Mouse (Mus musculus) neural tube, embryonic 14.5 days (tissue): ENCODE data around the gene Olfr318. TPM values are rescaled to one million over a fixed set of nuclear protein-coding genes. Genes with fewer than 3 reads are reported as not detected.

Source experiments
- ATAC-seq: fragments of 200-750 bp; cut with Nextera tagmentation; 2 replicates; pipeline ENCODE4 v1.8.0; 2017; ENCODE audit warnings: low read depth, mild to moderate bottlenecking, moderate TSS enrichment, moderate library complexity
- H3K27ac ChIP-seq: fragments of 300-500 bp; sonication (generic); 2 replicates; pipeline ENCODE4 v1.5.1; 2014; ENCODE audit warnings: low read depth, mild to moderate bottlenecking, control low read depth, low read length, moderate library complexity, mixed read lengths
- H3K27me3 ChIP-seq: fragments of 300-500 bp; sonication (generic); 2 replicates; pipeline ENCODE4 v1.6.1; 2014; ENCODE audit warnings: low read length; ENCODE audit not compliant: control insufficient read depth, insufficient read depth
- H3K36me3 ChIP-seq: fragments of 300-500 bp; sonication (generic); 2 replicates; pipeline ENCODE4 v1.6.1; 2014; ENCODE audit warnings: low read length, mixed read lengths; ENCODE audit not compliant: control insufficient read depth, insufficient read depth
- H3K4me1 ChIP-seq: fragments of 300-500 bp; sonication (generic); 2 replicates; pipeline ENCODE4 v1.6.1; 2014; ENCODE audit warnings: low read length; ENCODE audit not compliant: control insufficient read depth, insufficient read depth
- H3K4me2 ChIP-seq: fragments of 300-500 bp; sonication (generic); 2 replicates; pipeline ENCODE4 v1.6.1; 2014; ENCODE audit warnings: mild to moderate bottlenecking, low read depth, low read length, control low read depth
- H3K4me3 ChIP-seq: fragments of 300-500 bp; sonication (generic); 2 replicates; pipeline ENCODE4 v1.5.1; 2014; ENCODE audit warnings: low read depth, low read length, control low read depth, mixed read lengths
- H3K9ac ChIP-seq: fragments of 300-500 bp; sonication (generic); replicated peaks from 2 replicates; pipeline ENCODE4 v1.6.1; 2014; ENCODE audit warnings: low read depth, mild to moderate bottlenecking, control low read depth, low read length, mixed read lengths
- H3K9me3 ChIP-seq: fragments of 300-500 bp; sonication (generic); 2 replicates; pipeline ENCODE4 v1.6.1; 2016; ENCODE audit warnings: low read length; ENCODE audit not compliant: control insufficient read depth
- WGBS: fragments of 180-500 bp; shearing (Covaris S2); extraction: QIAGEN DNeasy Blood & Tissue Kit; methylation state at CpG from one replicate; pipeline ENCODE4 v1.1.7; 2014; 5-methylcytosine and 5-hydroxymethylcytosine counted together
- polyA plus RNA-seq: library from polyadenylated mRNA; unstranded; fragments of >200 nt; fragmentation: Nextera tagmentation; extraction: Ambion mirVana; gene quantifications from 2 replicates; pipeline ENCODE4 v1.2.1, GENCODE M21; 2014

Olfr318 gene
- polyA plus RNA-seq, 1 experiment from 2014 or later: not detected

GRCm38 (mm10) chr11:58709086-58709485 lies 14.7 kb downstream of the Olfr318 start:
- H3K4me3 ChIP-seq: no peak overlapping the region
- no peaks in the 10 kb centered on the region for H3K27me3 ChIP-seq
- WGBS: 84% methylated on average over 11 of the region's 11 CpGs
- ATAC-seq: no peak
- no peak overlapping the region for H3K9ac ChIP-seq
- H3K4me1 ChIP-seq: no peaks in the 10 kb centered on the region
- no peak overlapping the region for H3K4me2 ChIP-seq
- H3K9me3 ChIP-seq: no peaks in the 10 kb centered on the region
- H3K36me3 ChIP-seq: no peaks in the 10 kb centered on the region
- H3K27ac ChIP-seq: no peak overlapping the region

GRCm38 (mm10) chr11:58698862-58699261 lies 25.0 kb downstream of the Olfr318 start, which contains the start of gene Olfr319:
Olfr319 (plus strand) TSS chr11:58699162.
- ATAC-seq: no peak
- Histone ChIP-seq H3K36me3 (no peaks in the 10 kb centered on the region), H3K27me3 (no peaks in the 10 kb centered on the region), H3K4me2 (no peak within 1 kb of the TSS), H3K4me3 (no peak within 1 kb of the TSS), H3K9ac (no peak within 1 kb of the TSS), H3K27ac (no peak within 1 kb of the TSS), H3K9me3 (no peaks in the 10 kb centered on the region), H3K4me1 (no peaks in the 10 kb centered on the region)
- WGBS: 92% methylated on average over 3 of the region's 3 CpGs

GRCm38 (mm10) chr11:58680799-58681198 lies 43.0 kb downstream of the Olfr318 start, which contains the start of gene Olfr320:
Olfr320 (plus strand) TSS chr11:58681099.
- Histone ChIP-seq H3K27me3 (no peaks in the 10 kb centered on the region), H3K9ac (no peak within 1 kb of the TSS), H3K27ac (no peak within 1 kb of the TSS), H3K4me1 (no peaks in the 10 kb centered on the region), H3K4me2 (no peak within 1 kb of the TSS), H3K4me3 (no peak within 1 kb of the TSS), H3K36me3 (no peaks in the 10 kb centered on the region), H3K9me3 (no peaks in the 10 kb centered on the region)
- WGBS: 91% methylated on average over 1 of the region's 1 CpGs
- ATAC-seq: no peak

GRCm38 (mm10) chr11:58671825-58672224 lies 52.0 kb downstream of the Olfr318 start:
- H3K4me2 ChIP-seq: no peak overlapping the region
- 52% methylated on average over 4 of the region's 4 CpGs for WGBS
- no peak for ATAC-seq

GRCm38 (mm10) chr11:58669252-58669651 lies 54.6 kb downstream of the Olfr318 start:
- no peaks in the 10 kb centered on the region for H3K36me3 ChIP-seq
- H3K4me2 ChIP-seq: no peak overlapping the region
- ATAC-seq: no peak
- H3K4me1 ChIP-seq: no peaks in the 10 kb centered on the region
- no peak overlapping the region for H3K27ac ChIP-seq
- no peak overlapping the region for H3K9ac ChIP-seq
- no peaks in the 10 kb centered on the region for H3K27me3 ChIP-seq
- no peaks in the 10 kb centered on the region for H3K9me3 ChIP-seq
- H3K4me3 ChIP-seq: no peak overlapping the region

More at GRCm38 (mm10) chr11:58671825-58672224, 52.0 kb downstream of the Olfr318 start:
- Histone ChIP-seq H3K9ac (no peak overlapping the region), H3K9me3 (no peaks in the 10 kb centered on the region), H3K4me3 (no peak overlapping the region), H3K4me1 (no peaks in the 10 kb centered on the region), H3K36me3 (no peaks in the 10 kb centered on the region), H3K27ac (no peak overlapping the region), H3K27me3 (no peaks in the 10 kb centered on the region)

Other genes starting within 250 kb of the Olfr318 start
- gene Olfr332, start 231.5 kb downstream of the Olfr318 start, polyA plus RNA-seq: not detected in 2 replicates
- gene Olfr331, start 221.4 kb downstream of the Olfr318 start, polyA plus RNA-seq: not detected in 2 replicates
- 0.39 TPM in 1 of 2 replicates, not detected in the other for gene Olfr330, start 189.2 kb downstream of the Olfr318 start, polyA plus RNA-seq
- gene Olfr329-ps, start 177.6 kb downstream of the Olfr318 start, polyA plus RNA-seq: 0.08 and 0.16 TPM in 2 replicates
- 0.12 and 0.18 TPM in 2 replicates for gene Olfr328, start 168.4 kb downstream of the Olfr318 start, polyA plus RNA-seq
- gene Olfr224, start 153.5 kb downstream of the Olfr318 start, polyA plus RNA-seq: 0.13 TPM in 1 of 2 replicates, not detected in the other
- not detected in 2 replicates for gene Olfr325, start 146.3 kb downstream of the Olfr318 start, polyA plus RNA-seq
- 0.15 and 0.42 TPM in 2 replicates for gene Olfr324, start 128.9 kb downstream of the Olfr318 start, polyA plus RNA-seq
- not detected in 2 replicates for gene 2210407C18Rik, start 107.9 kb downstream of the Olfr318 start, polyA plus RNA-seq
- gene Olfr323, start 93.5 kb downstream of the Olfr318 start, polyA plus RNA-seq: not detected in 2 replicates
- gene Trim58, start 83.5 kb downstream of the Olfr318 start, polyA plus RNA-seq: 0.15 and 0.21 TPM in 2 replicates
- gene Olfr322, start 65.2 kb downstream of the Olfr318 start, polyA plus RNA-seq: not detected in 2 replicates
- not detected in 2 replicates for gene Olfr320, start 42.9 kb downstream of the Olfr318 start, polyA plus RNA-seq
- gene Olfr319, start 24.9 kb downstream of the Olfr318 start, polyA plus RNA-seq: not detected in 2 replicates
- 0.48 and 0.63 TPM in 2 replicates for gene Olfr317, start 15.2 kb upstream of the Olfr318 start, polyA plus RNA-seq
- not detected in 2 replicates for gene Olfr316, start 28.7 kb upstream of the Olfr318 start, polyA plus RNA-seq
- gene Olfr315, start 49.2 kb upstream of the Olfr318 start, polyA plus RNA-seq: not detected in 2 replicates
- gene Olfr314, start 58.9 kb upstream of the Olfr318 start, polyA plus RNA-seq: not detected in 2 replicates
- 6.9 and 13.2 TPM in 2 replicates for gene Fam183b, start 77.9 kb upstream of the Olfr318 start, polyA plus RNA-seq
- not detected in 2 replicates for gene Olfr313, start 91.0 kb upstream of the Olfr318 start, polyA plus RNA-seq
- gene Olfr312, start 105.2 kb upstream of the Olfr318 start, polyA plus RNA-seq: not detected in 2 replicates
- gene Olfr311, start 115.2 kb upstream of the Olfr318 start, polyA plus RNA-seq: not detected in 2 replicates
- gene Gm12258, start 123.1 kb upstream of the Olfr318 start, polyA plus RNA-seq: 28.5 and 30.4 TPM in 2 replicates
- 12.3 and 14.8 TPM in 2 replicates for gene 2810021J22Rik, start 143.2 kb upstream of the Olfr318 start, polyA plus RNA-seq
- 10.2 and 10.6 TPM in 2 replicates for gene Zfp39, start 180.2 kb upstream of the Olfr318 start, polyA plus RNA-seq
- gene Btnl10, start 193.9 kb upstream of the Olfr318 start, polyA plus RNA-seq: not detected in 2 replicates
- gene Rnf187, start 214.9 kb upstream of the Olfr318 start, polyA plus RNA-seq: 661 and 689 TPM in 2 replicates
- gene Hist3h2ba, start 224.9 kb upstream of the Olfr318 start, polyA plus RNA-seq: 115 and 117 TPM in 2 replicates
- gene Hist3h2a, start 230.7 kb upstream of the Olfr318 start, polyA plus RNA-seq: 80.7 and 98.2 TPM in 2 replicates
- gene Trim17, start 230.7 kb upstream of the Olfr318 start, polyA plus RNA-seq: 0.80 and 1.5 TPM in 2 replicates